Mouse (Mus musculus) adrenal gland, adult 18-20 months (tissue): Measurements from ENCODE around the gene Tpbpa. TPM values are rescaled to one million over a fixed set of nuclear protein-coding genes. Genes with fewer than 3 reads are reported as not detected.
"Not testable (repeated sequence)": the region's sequence is repeated elsewhere in the genome, so short reads cannot be mapped to it uniquely, and the experiment has no call there.

Experiments
- DNase-seq, 2 experiments: peaks; one replicate each; pipeline ENCODE4 v3.0.0; 2021 to 2022; ENCODE audit warnings: low spot score in 2 of 2
- long read RNA-seq, 2 experiments: library from polyadenylated mRNA; stranded (forward); transcript quantifications; one replicate each; pipeline ENCODE4 v2.0.0; 2021
- total RNA-seq, 2 experiments: library from RNA; stranded (reverse); gene quantifications; 1 replicate in 1 of 2; 2 replicates in 1 of 2; pipeline ENCODE4 v1.2.3; 2021

The Tpbpa gene
- total RNA-seq = not detected
- long read RNA-seq, experiment 1 = 0 reads
- long read RNA-seq, experiment 2 = 0 reads

DNA sequence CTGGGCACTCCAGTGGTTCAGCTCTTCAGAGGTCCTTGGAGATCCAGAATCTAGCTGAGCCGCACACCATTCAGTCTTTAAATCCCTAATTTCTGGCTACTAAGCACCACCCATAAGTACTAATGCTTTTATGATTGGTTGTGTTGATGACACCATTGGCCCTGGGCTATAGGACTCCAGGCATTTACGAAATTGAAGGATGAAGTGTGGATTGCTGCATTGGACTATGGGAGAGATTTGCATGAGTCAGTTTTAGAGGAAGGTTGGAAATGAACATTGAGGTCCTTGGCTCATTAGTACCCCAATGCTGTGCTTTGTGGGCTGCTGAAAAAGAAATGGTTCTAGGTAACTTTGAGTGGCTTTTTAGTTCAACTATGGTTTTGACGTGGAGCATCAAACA, at the start of gene Tpbpa:
Tpbpa (minus strand) TSS at position 101 of the 400 bp plus-strand sequence.
- DNase-seq = not testable (repeated sequence)

- DNase-seq = not testable (repeated sequence)
Observed at GRCm38 (mm10) chr13:60986915-60987314, 45.1 kb upstream of the Tpbpa start.

DNA sequence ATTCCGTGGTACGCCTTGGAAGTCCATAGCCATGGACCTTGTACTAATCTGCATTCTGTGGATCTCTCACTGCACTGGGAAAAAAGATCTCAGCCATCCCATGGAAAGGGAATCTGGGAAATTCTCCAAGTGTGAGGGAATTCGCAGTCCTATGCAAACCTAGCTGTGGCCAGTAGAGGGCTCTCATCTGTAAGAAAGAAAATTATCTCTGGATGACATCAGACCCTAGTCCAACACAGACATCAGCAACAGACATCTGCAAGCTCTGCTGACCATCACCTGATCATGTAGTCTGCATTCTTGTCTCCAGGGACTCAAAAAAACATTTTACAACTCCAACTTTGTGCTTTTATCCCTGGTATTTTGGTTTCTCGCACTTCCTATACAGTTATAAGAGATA, 30.5 kb upstream of the Tpbpa start:
- DNase-seq = not testable (repeated sequence)

DNA sequence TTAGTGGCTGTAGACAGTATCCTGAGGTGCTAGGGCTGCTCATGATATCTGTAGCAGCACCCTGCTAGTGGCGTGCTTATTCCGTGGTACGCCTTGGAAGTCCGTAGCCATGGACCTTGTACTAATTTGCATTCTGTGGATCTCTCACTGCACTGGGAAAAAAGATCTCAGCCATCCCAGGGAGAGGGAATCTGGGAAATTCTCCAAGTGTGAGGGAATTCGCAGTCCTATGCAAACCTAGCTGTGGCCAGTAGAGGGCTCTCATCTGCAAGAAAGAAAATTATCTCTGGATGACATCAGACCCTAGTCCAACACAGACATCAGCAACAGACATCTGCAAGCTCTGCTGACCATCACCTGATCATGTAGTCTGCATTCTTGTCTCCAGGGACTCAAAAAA, 22.2 kb upstream of the Tpbpa start:
- not testable (repeated sequence) for DNase-seq

DNA sequence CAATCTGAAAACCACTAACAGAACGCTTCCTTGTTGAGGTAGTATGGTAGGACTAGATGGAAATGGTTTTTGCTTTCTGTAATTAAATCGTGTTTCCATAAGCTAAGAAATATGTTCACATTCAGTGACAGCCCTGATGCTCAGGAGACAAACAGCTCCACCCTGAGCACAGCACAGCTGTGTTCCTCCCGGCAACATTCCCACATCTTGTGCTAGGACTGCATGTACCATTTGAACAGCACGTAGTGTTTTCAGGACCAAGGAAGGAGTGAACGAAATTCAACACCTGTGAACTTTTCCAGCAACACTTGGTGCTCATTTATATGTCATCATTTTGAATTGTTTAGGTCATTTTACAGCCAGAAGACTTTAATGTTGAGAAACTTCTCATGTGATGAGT, 19.9 kb upstream of the Tpbpa start:
- no peak for DNase-seq

DNA sequence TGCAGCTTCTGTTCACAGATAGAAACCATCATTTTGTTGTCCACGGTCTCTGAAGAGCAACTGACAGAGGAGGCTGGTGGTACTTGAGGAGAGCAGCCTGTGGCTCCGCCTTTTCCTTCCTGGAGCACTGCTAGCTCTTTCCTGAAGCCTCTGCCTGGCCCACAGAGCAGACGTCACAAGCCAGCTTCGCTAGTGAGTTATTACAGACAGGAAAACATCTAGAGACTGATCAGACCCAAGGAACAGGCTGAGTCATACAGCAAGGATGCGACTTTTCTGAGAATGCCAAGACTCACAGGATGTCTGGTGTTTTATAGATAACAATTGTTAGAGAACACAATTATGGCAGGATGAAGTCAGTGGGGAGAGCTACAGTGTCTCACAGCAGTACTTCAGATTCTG, 5.3 kb downstream of the Tpbpa start, which contains the start of the genes Gm49391 and Ctla2a:
Gm49391 (minus strand) TSS at position 72 of the 402 bp plus-strand sequence.
Ctla2a (minus strand) TSS at position 126 of the 402 bp plus-strand sequence.
- DNase-seq = peak in 1 of 2 experiments; percentile 26

DNA sequence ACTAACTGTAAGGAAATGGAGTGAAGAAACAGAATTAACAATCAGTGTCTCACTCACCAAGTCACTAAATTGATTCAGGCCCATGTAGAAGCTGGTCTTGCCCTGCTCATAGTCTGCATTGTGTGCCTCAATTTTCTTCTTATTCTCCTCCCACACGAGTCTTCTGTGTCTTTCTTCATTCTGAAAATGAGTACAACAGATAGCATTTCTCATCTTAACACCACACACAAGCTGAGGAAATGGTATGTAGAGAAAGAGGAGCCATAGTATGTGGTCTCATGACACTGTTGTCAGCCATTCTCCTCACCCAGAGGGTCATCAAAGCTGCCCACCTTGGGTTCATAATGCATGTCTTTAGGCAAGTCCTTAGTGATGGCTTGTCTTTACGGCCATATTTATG, 6.3 kb downstream of the Tpbpa start, which contains the start of gene Gm49393:
Gm49393 (minus strand) TSS at position 101 of the 400 bp plus-strand sequence.
- DNase-seq = not testable (repeated sequence)

DNA sequence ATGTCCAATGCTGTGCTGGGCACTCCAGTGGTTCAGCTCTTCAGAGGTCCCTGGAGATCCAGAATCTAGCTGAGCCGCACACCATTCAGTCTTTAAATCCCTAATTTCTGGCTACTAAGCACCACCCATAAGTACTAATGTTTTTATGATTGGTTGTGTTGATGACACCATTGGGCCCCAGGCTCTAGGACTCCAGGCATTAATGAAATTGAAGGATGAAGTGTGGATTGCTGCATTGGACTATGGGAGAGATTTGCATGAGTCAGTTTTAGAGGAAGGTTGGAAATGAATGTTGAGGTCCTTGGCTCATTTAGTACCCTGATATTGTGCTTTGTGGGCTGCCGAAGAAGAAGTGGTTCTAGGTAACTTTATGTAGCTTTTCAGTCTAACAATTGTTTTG, 37.0 kb downstream of the Tpbpa start, which contains the start of gene Tpbpb:
Tpbpb (minus strand) TSS at position 101 of the 400 bp plus-strand sequence.
- not testable (repeated sequence) for DNase-seq

GRCm38 (mm10) chr13:60897328-60897727, 44.5 kb downstream of the Tpbpa start, which contains the start of gene Ctla2b:
TSS of gene Ctla2b (minus strand) at chr13:60897447.
- peak in 1 of 2 experiments; percentile 34 for DNase-seq

GRCm38 (mm10) chr13:60896794-60897193, 45.0 kb downstream of the Tpbpa start, which contains the start of gene Gm49392:
TSS of gene Gm49392 (minus strand) at chr13:60896894.
- DNase-seq = not testable (repeated sequence)

- no peak for DNase-seq
Observed at GRCm38 (mm10) chr13:60895406-60896160, 46.2 kb downstream of the Tpbpa start.

GRCm38 (mm10) chr13:60892301-60892700, 49.5 kb downstream of the Tpbpa start:
- no peak for DNase-seq

Other genes with a start within 250 kb of the Tpbpa start
- gene BC051665, start 155.6 kb downstream of the Tpbpa start, total RNA-seq = not detected
- gene Ctsll3, start 139.1 kb downstream of the Tpbpa start, total RNA-seq = not detected
- gene 4930486L24Rik, start 77.5 kb downstream of the Tpbpa start, total RNA-seq = 10 to 100 TPM in 1 of 2 experiments, under 1 TPM in 1; 0.77 to 49.1 TPM
- gene Gm49392, start 45.1 kb downstream of the Tpbpa start, total RNA-seq = under 1 TPM; 0.46 to 0.74 TPM
- gene Ctla2b, start 44.5 kb downstream of the Tpbpa start, total RNA-seq = 1 to 10 TPM; 4.4 to 6.2 TPM
- not detected for gene Tpbpb, start 37.1 kb downstream of the Tpbpa start, total RNA-seq
- gene Gm49393, start 6.4 kb downstream of the Tpbpa start, total RNA-seq = not detected
- 1 to 10 TPM; 2.0 to 2.2 TPM for gene Gm49391, start 5.4 kb downstream of the Tpbpa start, total RNA-seq
- 10 to 100 TPM; 33.0 to 41.6 TPM for gene Ctla2a, start 5.4 kb downstream of the Tpbpa start, total RNA-seq
- under 1 TPM in 1 of 2 experiments, not detected in 1; 0.27 TPM for gene Ctsj, start 64.0 kb upstream of the Tpbpa start, total RNA-seq
- not detected for gene Ctsq, start 98.6 kb upstream of the Tpbpa start, total RNA-seq
- not detected for gene Ctsr, start 222.3 kb upstream of the Tpbpa start, total RNA-seq